Mouse (Mus musculus): ENCODE measurements around the gene Dpp4. TPM values are rescaled to one million over a fixed set of nuclear protein-coding genes. Genes with fewer than 3 reads are reported as not detected.

The Dpp4 gene
- total RNA-seq (2017): 69.1 and 98.1 TPM in 2 replicates

GRCm38 (mm10) chr2:62412081-62412821 lies at the start of gene Dpp4:
Gene Dpp4 (minus strand): TSS chr2:62412231.
- no peak for ATAC-seq (ENCODE audit: extremely low read depth, insufficient number of reproducible peaks, low FRiP score, poor library complexity, severe bottlenecking)

- no peak for ATAC-seq (ENCODE audit: extremely low read depth, insufficient number of reproducible peaks, low FRiP score, poor library complexity, severe bottlenecking)
Observed at GRCm38 (mm10) chr2:62460815-62461450, 48.9 kb upstream of the Dpp4 start.

GRCm38 (mm10) chr2:62460231-62460710 lies 48.2 kb upstream of the Dpp4 start:
- peak; percentile 89 for ATAC-seq (ENCODE audit: extremely low read depth, insufficient number of reproducible peaks, low FRiP score, poor library complexity, severe bottlenecking)

- ATAC-seq (ENCODE audit: extremely low read depth, insufficient number of reproducible peaks, low FRiP score, poor library complexity, severe bottlenecking): no peak
Observed at GRCm38 (mm10) chr2:62459241-62460174, 47.5 kb upstream of the Dpp4 start.

- no peak for ATAC-seq (ENCODE audit: extremely low read depth, insufficient number of reproducible peaks, low FRiP score, poor library complexity, severe bottlenecking)
Observed at GRCm38 (mm10) chr2:62458070-62458469, 46.0 kb upstream of the Dpp4 start.

GRCm38 (mm10) chr2:62454991-62455390 lies 43.0 kb upstream of the Dpp4 start:
- ATAC-seq (ENCODE audit: extremely low read depth, insufficient number of reproducible peaks, low FRiP score, poor library complexity, severe bottlenecking): no peak

- ATAC-seq (ENCODE audit: extremely low read depth, insufficient number of reproducible peaks, low FRiP score, poor library complexity, severe bottlenecking): no peak
Observed at GRCm38 (mm10) chr2:62454033-62454432, 42.0 kb upstream of the Dpp4 start.

- ATAC-seq (ENCODE audit: extremely low read depth, insufficient number of reproducible peaks, low FRiP score, poor library complexity, severe bottlenecking): no peak
Observed at GRCm38 (mm10) chr2:62450364-62450763, 38.3 kb upstream of the Dpp4 start.

- no peak for ATAC-seq (ENCODE audit: extremely low read depth, insufficient number of reproducible peaks, low FRiP score, poor library complexity, severe bottlenecking)
Observed at GRCm38 (mm10) chr2:62449692-62450346, 37.8 kb upstream of the Dpp4 start.

GRCm38 (mm10) chr2:62440802-62441544 lies 28.9 kb upstream of the Dpp4 start:
- peak; percentile 94 for ATAC-seq (ENCODE audit: extremely low read depth, insufficient number of reproducible peaks, low FRiP score, poor library complexity, severe bottlenecking)

- no peak for ATAC-seq (ENCODE audit: extremely low read depth, insufficient number of reproducible peaks, low FRiP score, poor library complexity, severe bottlenecking)
Observed at GRCm38 (mm10) chr2:62440083-62440482, 28.1 kb upstream of the Dpp4 start.

- ATAC-seq (ENCODE audit: extremely low read depth, insufficient number of reproducible peaks, low FRiP score, poor library complexity, severe bottlenecking): no peak
Observed at GRCm38 (mm10) chr2:62431245-62431795, 19.3 kb upstream of the Dpp4 start.

GRCm38 (mm10) chr2:62425941-62426340 lies 13.9 kb upstream of the Dpp4 start:
- no peak for ATAC-seq (ENCODE audit: extremely low read depth, insufficient number of reproducible peaks, low FRiP score, poor library complexity, severe bottlenecking)

GRCm38 (mm10) chr2:62423343-62423776 lies 11.3 kb upstream of the Dpp4 start:
- ATAC-seq (ENCODE audit: extremely low read depth, insufficient number of reproducible peaks, low FRiP score, poor library complexity, severe bottlenecking): no peak

- ATAC-seq (ENCODE audit: extremely low read depth, insufficient number of reproducible peaks, low FRiP score, poor library complexity, severe bottlenecking): no peak
Observed at GRCm38 (mm10) chr2:62422515-62423342, 10.7 kb upstream of the Dpp4 start.

- no peak for ATAC-seq (ENCODE audit: extremely low read depth, insufficient number of reproducible peaks, low FRiP score, poor library complexity, severe bottlenecking)
Observed at GRCm38 (mm10) chr2:62421229-62421628, 9.2 kb upstream of the Dpp4 start.

GRCm38 (mm10) chr2:62420045-62420444 lies 8.0 kb upstream of the Dpp4 start:
- no peak for ATAC-seq (ENCODE audit: extremely low read depth, insufficient number of reproducible peaks, low FRiP score, poor library complexity, severe bottlenecking)

Data from neutrophil, adult 5-6 weeks (primary cell).